Mouse (Mus musculus) liver, embryonic 14.5 days (tissue): ENCODE measurements around the gene Ren1.

Experiments used
- CTCF ChIP-seq: IDR thresholded peaks from 2 replicates; pipeline ENCODE4 v1.5.1; 2016; ENCODE audit warnings: antibody characterized with exemption, low read depth, control low read depth
- EP300 ChIP-seq: IDR thresholded peaks from 2 replicates; pipeline ENCODE4 v1.6.1; 2016; ENCODE audit warnings: antibody characterized with exemption, low read depth

DNA sequence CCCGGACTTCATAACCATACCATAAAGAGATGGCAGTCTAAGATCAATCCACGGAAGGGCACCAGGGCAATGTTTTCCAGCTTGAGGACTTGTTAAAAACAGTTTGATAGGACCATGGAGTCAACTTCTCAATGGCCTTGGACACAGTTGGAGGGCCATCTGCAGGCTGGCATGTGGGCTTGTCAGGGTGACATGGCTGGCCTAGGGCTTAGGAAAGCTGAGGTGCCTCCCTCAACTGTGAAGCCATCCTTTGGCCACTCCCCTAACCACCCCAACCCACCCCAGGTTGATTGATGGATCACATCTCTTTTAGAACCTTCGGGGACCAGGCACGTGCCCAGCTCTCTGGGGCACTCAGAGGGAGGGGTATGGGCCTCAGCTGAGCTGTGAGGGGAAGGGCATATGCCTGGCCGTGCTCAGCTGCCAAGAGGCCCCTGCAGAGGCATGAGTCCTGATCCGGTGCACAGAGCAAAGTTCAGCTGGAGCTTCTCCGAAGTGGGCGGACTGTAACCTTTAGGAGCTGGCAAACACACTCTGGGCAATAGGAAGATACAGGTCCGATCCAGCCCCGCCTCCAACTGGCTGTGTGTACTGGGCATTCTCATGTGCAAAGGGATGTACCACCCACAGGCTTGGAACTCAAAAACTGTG lies 25.5 kb downstream of the Ren1 start:
- TF ChIP-seq CTCF (no peak), EP300 (no peak)
